Mouse (Mus musculus) E14TG2a.4 (cell line): ENCODE measurements around the gene Cryba4.

Experiments used
- CTCF ChIP-seq: conservative IDR thresholded peaks from 2 replicates; pipeline ENCODE4 v1.5.1; 2014; ENCODE audit warnings: low read length
- NANOG ChIP-seq: IDR thresholded peaks from 2 replicates; pipeline ENCODE4 v1.6.1; 2014; ENCODE audit warnings: borderline replicate concordance, low read length, mixed read lengths

DNA sequence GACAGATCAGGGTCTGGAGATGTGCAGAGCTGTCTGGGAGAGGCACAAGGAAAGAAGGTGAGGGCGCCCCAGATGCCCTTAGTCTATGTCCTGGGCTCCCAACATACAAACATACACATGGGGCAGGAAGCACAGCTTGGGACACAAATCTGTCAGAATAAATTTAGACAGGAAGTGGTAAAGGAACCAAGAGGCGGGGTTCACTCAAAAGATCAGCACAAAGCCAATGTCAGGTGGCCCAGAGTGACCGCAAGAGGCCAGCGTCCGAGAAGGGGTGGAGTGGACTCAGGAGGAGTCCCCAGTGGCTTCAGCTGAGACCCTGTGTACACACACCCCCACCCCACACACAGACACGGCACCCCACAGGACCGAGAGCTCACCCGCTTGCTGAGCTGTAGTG, 32.1 kb downstream of the Cryba4 start:
- TF ChIP-seq CTCF, result no peak
- TF ChIP-seq NANOG, result no peak
